Mouse (Mus musculus) Patski (cell line): Measurements from ENCODE around the gene BC049715. TPM values are rescaled to one million over a fixed set of nuclear protein-coding genes. Genes with fewer than 3 reads are reported as not detected.
A peak's percentile ranks its signal among the peaks of the same experiment; 100 is the strongest.

Source experiments
- ATAC-seq: fragments of 100-300 bp; one replicate; pipeline ENCODE4 v1.8.0; 2021
- CTCF ChIA-PET: fragments of 350-600 bp; sonication (Branson Sonifier 250); formaldehyde crosslinking; loops from one replicate; lab custom pipeline; 2022; ENCODE audit warnings: inconsistent platforms; lab: Charles Lee
- POLR2A ChIA-PET: fragments of 350-600 bp; sonication (Branson Sonifier 250); formaldehyde crosslinking; loops from one replicate; lab custom pipeline; 2022; ENCODE audit warnings: antibody characterized with exemption, inconsistent platforms; lab: Charles Lee
- DNase-seq: peaks from one replicate; pipeline ENCODE4 v3.0.0-alpha.2; 2011; ENCODE audit warnings: low read depth, low spot score
- H3K27me3 ChIP-seq: fragments of 371-371 bp; one replicate; pipeline ENCODE4 v1.5.1; 2021
- CTCF ChIP-seq: fragments of 100-300 bp; IDR thresholded peaks from one replicate; pipeline ENCODE4 v1.5.1; 2021
- in situ Hi-C: fragments of 300-500 bp; cut with MboI; formaldehyde crosslinking; loops from 3 replicates; pipeline ENCODE4 v1.11.1; 2018; ENCODE audit warnings: low pct_unique_long_range_greater_than_20kb, mixed read lengths
- polyA plus RNA-seq: library from polyadenylated mRNA; unstranded; gene quantifications from one replicate; pipeline ENCODE4 v1.2.3, GENCODE M21; 2021

The BC049715 gene
- polyA plus RNA-seq, 1 experiment from 2014 or later = 1.1 TPM

DNA sequence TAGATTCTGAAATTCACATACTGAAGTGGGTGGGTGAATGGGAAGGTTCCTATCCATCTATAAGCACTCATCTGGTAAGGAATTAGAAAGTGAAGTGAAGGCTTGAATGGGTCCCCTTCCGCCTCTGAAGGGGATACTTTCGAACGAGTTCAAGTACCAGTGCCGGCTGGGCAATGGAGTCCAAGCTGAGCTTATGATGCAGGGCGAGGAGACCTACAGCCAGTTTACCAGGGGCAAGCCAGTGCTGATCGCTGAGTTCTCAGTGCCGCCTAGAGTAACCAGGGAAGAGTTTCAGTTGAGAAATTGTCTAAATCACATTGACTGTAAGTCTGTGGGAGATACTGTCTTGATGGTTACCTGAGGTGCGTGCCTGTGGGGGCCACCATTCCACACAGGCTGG lies 26.7 kb upstream of the BC049715 start:
- DNase-seq (no peak), ATAC-seq (no peak)
- in situ Hi-C loops = loop anchor here (10.0 to 25.0 kb wide), 3 partner anchors 937 to 1876 kb away; partner anchors contain the start of genes Cdkn1b, Gprc5a and Strap
- no peaks in the 10 kb centered on the region for H3K27me3 ChIP-seq
- ChIA-PET CTCF (no interaction called here), POLR2A (interaction anchor here (0.6 kb wide), 1 partner anchor 35 kb away, joined by 3 read pairs; no protein-coding TSS in a partner anchor)
- TF ChIP-seq CTCF = no peak

DNA sequence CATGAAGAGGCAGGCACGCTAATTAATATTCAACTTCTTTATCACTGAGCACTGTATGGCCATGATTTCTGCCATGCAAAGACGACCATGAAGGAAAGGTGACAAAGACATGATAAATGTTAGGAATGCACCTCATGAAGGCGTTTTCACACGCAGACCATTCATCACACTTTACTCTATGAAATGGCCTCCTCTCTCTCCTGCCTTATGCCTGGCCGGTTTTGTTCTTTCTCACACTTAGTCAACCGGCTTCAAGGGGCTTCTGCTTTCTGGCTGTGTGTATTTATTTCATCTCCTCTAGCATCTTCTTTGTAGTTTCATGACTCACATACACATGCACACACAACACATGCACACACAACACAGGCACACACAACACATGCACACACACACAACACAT lies 26.2 kb upstream of the BC049715 start:
- CTCF ChIA-PET = no interaction called here
- TF ChIP-seq CTCF = no peak
- in situ Hi-C loops = loop anchor here (10.0 to 25.0 kb wide), 3 partner anchors 936 to 1876 kb away; partner anchors contain the start of genes Cdkn1b, Gprc5a and Strap
- DNase-seq = no peak
- ATAC-seq = no peak
- POLR2A ChIA-PET = interaction anchor here (0.6 kb wide), 1 partner anchor 178 kb away, joined by 3 read pairs; no protein-coding TSS in a partner anchor
- H3K27me3 ChIP-seq = no peaks in the 10 kb centered on the region

DNA sequence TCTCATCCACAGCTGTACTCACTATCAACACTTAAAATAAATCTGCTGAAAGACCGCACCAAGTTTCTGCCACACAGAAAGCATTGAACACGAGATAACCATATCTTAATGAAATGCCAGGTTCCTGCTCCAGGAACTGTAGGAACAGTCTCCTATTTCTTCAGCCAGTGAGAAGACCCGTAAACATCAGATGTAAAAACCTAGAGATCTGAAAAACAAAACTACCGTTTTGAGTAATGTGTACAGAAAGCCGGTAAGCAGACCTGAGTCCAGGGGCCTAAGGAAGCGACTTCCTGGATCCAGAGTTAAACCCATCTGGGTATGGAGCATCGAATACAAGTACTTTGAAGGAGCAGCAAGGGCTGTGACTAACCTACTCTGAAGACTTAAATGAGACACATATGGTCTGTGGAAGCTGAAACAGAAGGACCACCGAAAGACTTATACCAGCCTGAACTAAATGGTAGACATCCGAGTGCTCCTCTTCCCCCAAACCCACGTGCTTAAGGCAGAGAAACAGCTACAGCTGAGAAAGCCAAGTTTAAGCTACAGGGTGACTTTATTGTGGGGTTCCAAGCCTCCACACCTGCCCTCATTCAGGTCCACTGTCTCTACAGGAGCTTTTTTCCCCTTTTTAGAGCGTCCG lies 24.2 kb upstream of the BC049715 start:
- ChIA-PET POLR2A (interaction anchor here (0.6 to 3.0 kb wide), 10 partner anchors 21 to 154 kb away, joined by 3 to 18 read pairs (median 4); partner anchors contain the start of genes BC049715, Smco3 and Wbp11), CTCF (interaction anchor here (1.0 to 2.1 kb wide), 4 partner anchors 28 to 182 kb away, joined by 3 to 6 read pairs (median 4); no protein-coding TSS in a partner anchor)
- DNase-seq (no peak), ATAC-seq (no peak)
- H3K27me3 ChIP-seq = no peaks in the 10 kb centered on the region
- TF ChIP-seq CTCF = no peak
- in situ Hi-C loops = loop anchor here (10.0 to 25.0 kb wide), 3 partner anchors 934 to 1878 kb away; partner anchors contain the start of genes Cdkn1b, Gprc5a and Strap

DNA sequence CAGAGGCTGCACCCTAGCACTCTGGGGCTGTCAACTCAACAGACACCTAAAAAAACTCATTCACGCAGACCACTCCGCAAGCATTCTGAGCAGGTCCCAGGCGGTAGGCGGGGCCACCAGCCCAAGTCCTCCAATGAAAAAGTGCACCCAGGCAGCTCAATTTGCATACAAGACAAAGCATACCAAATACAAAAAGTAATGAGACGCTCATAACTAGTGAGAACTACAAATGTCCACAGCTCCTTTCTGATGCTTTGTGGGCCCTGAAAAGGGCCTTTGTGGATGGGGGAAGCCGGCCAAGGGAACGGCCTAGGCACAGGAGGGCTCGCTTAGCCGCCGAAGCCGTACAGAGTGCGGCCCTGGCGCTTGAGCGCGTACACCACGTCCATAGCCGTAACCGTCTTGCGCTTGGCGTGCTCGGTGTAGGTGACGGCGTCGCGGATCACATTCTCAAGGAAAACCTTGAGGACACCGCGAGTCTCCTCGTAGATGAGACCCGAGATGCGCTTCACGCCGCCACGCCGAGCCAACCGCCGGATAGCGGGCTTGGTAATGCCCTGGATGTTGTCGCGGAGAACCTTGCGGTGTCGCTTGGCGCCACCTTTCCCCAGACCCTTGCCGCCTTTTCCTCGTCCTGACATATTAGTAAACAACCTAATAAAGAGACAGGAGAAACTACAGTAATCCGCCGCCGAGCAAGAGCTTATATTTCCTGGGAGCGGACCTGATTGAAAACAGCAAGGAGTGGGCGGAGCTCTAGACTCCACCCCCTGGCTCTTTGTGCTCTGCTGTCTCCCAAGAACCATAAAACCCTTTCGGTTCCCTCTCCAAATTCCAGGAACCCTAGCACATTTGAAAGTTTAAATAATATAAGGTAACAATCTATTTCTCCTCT lies 23.4 kb upstream of the BC049715 start, which contains the start of gene Hist4h4:
TSS of gene Hist4h4 (minus strand) at position 677 of the 895 bp plus-strand sequence.
- CTCF ChIA-PET = interaction anchor here (0.7 to 2.1 kb wide), 7 partner anchors 28 to 381 kb away, joined by 3 to 6 read pairs (median 4); no protein-coding TSS in a partner anchor
- in situ Hi-C loops = loop anchor here (10.0 to 25.0 kb wide), 3 partner anchors 933 to 1879 kb away; partner anchors contain the start of genes Cdkn1b, Gprc5a and Strap
- TF ChIP-seq CTCF = no peak

DNA sequence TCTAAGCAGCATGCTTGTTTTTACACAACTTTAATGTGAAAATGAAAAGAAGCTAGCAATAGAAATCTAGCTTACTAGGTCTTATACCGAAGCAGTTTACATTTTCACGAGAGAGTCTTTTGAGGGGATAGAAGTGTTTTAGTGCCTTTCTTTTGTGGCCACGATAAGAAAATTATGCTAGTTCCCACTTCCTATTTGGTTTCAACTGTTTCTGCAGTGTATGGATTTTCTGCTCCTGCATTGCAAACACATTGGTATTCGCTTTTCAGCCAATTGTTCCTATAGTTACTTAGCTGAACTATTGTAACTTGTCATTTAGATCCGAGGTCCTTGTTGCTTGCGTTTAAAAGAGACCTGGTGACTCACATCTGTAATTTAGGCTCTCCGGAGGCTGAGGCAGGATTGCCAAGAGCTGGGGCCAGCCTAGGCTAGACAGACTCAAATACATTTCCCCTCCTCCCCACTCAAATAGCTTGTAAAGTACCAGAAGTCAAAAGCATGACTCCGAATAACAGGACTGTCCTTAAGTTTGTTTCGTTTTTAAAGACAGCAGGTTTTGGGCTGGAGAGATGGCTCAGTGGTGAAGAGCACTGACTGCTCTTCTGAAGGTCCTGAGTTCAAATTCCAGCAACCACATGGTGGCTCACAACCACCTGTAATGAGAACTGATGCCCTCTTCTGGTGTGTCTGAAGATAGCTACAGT lies 22.6 kb upstream of the BC049715 start:
- ATAC-seq = no peak
- ChIA-PET CTCF (interaction anchor here (0.7 to 2.1 kb wide), 7 partner anchors 27 to 382 kb away, joined by 3 to 6 read pairs (median 4); no protein-coding TSS in a partner anchor), POLR2A (interaction anchor here (0.6 to 3.0 kb wide), 10 partner anchors 23 to 1776 kb away, joined by 3 to 18 read pairs (median 5); partner anchors contain the start of genes BC049715, Smco3 and Wbp11)
- H3K27me3 ChIP-seq = no peaks in the 10 kb centered on the region
- TF ChIP-seq CTCF = no peak
- no peak for DNase-seq
- in situ Hi-C loops = loop anchor here (10.0 to 25.0 kb wide), 3 partner anchors 932 to 1880 kb away; partner anchors contain the start of genes Cdkn1b, Gprc5a and Strap

More for the DNA sequence above, 23.4 kb upstream of the BC049715 start, which contains the start of gene Hist4h4:
- H3K27me3 ChIP-seq = no peaks in the 10 kb centered on the region
- POLR2A ChIA-PET = interaction anchor here (0.6 to 3.0 kb wide), 14 partner anchors 24 to 807 kb away, joined by 3 to 18 read pairs (median 4); partner anchors contain the start of genes BC049715, Smco3 and Wbp11
- peak; percentile 73 for ATAC-seq
- DNase-seq = peak; percentile 95

DNA sequence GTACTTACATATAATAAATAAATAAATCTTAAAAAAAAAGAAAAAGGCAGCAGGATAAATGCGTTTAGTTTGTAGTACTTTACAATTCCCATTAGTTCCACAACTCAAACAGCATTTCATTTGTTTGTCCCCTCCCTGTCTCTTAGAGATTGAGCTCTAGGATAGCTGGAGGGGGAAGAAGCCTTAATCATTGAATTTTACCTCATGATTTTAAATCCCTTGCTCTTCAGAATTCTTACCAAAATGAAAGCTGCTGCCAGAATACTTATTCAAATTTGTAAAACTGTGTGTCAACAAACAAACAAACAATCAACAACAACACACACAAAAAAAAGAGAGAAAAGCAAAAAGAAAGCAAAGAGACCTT lies 22.0 kb upstream of the BC049715 start:
- no peak for DNase-seq
- TF ChIP-seq CTCF = no peak
- no peak for ATAC-seq
- no peaks in the 10 kb centered on the region for H3K27me3 ChIP-seq
- in situ Hi-C loops = loop anchor here (10.0 to 25.0 kb wide), 3 partner anchors 932 to 1881 kb away; partner anchors contain the start of genes Cdkn1b, Gprc5a and Strap
- POLR2A ChIA-PET = interaction anchor here (0.9 to 3.0 kb wide), 3 partner anchors 22 to 160 kb away, joined by 3 to 18 read pairs (median 4); partner anchors contain the start of genes BC049715 and Wbp11
- CTCF ChIA-PET = interaction anchor here (0.8 to 2.1 kb wide), 7 partner anchors 26 to 175 kb away, joined by 3 to 6 read pairs (median 4); partner anchors contain the start of gene Smco3

DNA sequence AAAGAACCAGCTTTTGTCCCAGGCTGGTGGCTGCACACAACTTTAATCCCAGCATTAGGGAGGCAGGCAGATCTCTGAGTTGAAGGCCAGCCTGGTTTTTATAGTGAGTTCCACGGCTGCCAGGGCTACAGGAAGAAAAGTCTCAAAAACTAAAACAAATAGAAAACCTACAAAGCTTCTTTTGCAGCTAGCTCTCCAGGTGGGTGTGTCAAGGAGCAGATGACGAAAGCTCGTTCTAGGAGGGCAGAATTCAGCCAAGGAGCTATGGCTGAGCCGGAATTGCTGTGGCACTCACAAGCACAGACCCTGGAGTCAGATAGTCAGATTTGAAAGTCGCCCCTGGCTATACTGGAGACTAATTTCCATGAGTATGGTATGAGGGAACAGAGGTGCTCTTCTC lies 20.6 kb upstream of the BC049715 start:
- POLR2A ChIA-PET = no interaction called here
- no peaks in the 10 kb centered on the region for H3K27me3 ChIP-seq
- no peak for TF ChIP-seq CTCF
- no peak for ATAC-seq
- in situ Hi-C loops = loop anchor here (10.0 to 25.0 kb wide), 3 partner anchors 930 to 1882 kb away; partner anchors contain the start of genes Cdkn1b, Gprc5a and Strap
- CTCF ChIA-PET = interaction anchor here (0.6 to 1.8 kb wide), 2 partner anchors 25 to 2000 kb away, joined by 3 to 4 read pairs; no protein-coding TSS in a partner anchor
- DNase-seq = no peak

DNA sequence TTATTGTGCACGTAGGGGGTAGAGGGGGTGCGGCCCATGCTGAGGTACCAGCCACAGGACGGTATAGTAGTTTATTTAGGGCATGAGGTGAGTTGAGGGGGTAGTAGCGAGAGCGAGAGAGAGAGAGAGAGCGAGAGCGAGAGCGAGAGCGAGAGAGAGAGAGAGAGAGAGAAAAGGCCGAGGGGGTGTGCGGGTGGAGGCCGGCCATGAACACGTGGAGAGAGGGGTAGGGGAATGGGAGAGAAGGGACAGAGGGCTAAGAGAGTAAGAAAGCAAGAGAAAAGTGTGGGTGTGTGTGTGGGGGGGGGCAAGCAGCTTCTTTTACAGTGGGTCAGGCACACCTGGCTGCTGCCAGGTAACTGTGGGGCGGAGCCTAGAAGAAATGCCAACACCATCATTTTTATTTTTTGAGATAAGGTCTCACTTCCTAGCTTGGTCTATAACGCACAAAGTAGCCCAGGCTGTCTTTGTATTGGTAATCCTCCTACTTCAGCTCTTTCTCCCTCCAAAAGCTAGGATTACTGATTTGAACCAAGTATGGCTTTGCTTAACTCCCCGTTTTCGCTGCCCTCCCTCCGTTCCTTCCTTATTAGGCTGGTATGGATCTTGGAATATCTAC lies 19.9 kb upstream of the BC049715 start:
- ATAC-seq = no peak
- DNase-seq = no peak
- no peaks in the 10 kb centered on the region for H3K27me3 ChIP-seq
- POLR2A ChIA-PET = no interaction called here
- CTCF ChIA-PET = no interaction called here
- in situ Hi-C loops = loop anchor here (10.0 to 25.0 kb wide), 3 partner anchors 930 to 1883 kb away; partner anchors contain the start of genes Cdkn1b, Gprc5a and Strap
- TF ChIP-seq CTCF = no peak
